Mouse (Mus musculus) stomach, postnatal 0 days (tissue): ENCODE measurements at regions not wholly inside any gene's neighbourhood (a gene's known extent, or its start where the extent isn't known, plus 50 kb on each side); places are given as distances from the start of the nearest gene placed in this dataset.

Experiments
- ATAC-seq: fragments of 200-750 bp; cut with Nextera tagmentation; 2 replicates; pipeline ENCODE4 v1.8.0; 2017; ENCODE audit not compliant: low FRiP score, low TSS enrichment
- DNase-seq: peaks from one replicate; pipeline ENCODE4 v3.0.0-alpha.2; 2016; ENCODE audit warnings: low spot score
- H3K27ac ChIP-seq: fragments of 300-500 bp; sonication (generic); replicated peaks from 2 replicates; pipeline ENCODE4 v1.5.1; 2014; ENCODE audit warnings: mild to moderate bottlenecking, control low read depth
- H3K27me3 ChIP-seq: fragments of 300-500 bp; sonication (generic); 2 replicates; pipeline ENCODE4 v1.6.1; 2014; ENCODE audit warnings: low read length; ENCODE audit not compliant: control insufficient read depth, insufficient read depth
- H3K36me3 ChIP-seq: fragments of 300-500 bp; sonication (generic); 2 replicates; pipeline ENCODE4 v1.6.1; 2014; ENCODE audit warnings: low read length, mixed read lengths; ENCODE audit not compliant: control insufficient read depth, insufficient read depth
- H3K4me1 ChIP-seq: fragments of 300-500 bp; sonication (generic); replicated peaks from 2 replicates; pipeline ENCODE4 v1.6.1; 2014; ENCODE audit warnings: antibody characterized with exemption; ENCODE audit not compliant: control insufficient read depth, insufficient read depth
- H3K4me2 ChIP-seq: fragments of 300-500 bp; sonication (generic); replicated peaks from 2 replicates; pipeline ENCODE4 v1.6.1; 2014; ENCODE audit warnings: low read depth, mild to moderate bottlenecking, control low read depth, moderate library complexity
- H3K4me3 ChIP-seq: fragments of 300-500 bp; sonication (generic); 2 replicates; pipeline ENCODE4 v1.5.1; 2014; ENCODE audit warnings: low read depth, low read length, control low read depth
- H3K9ac ChIP-seq: fragments of 300-500 bp; sonication (generic); 2 replicates; pipeline ENCODE4 v1.6.1; 2014; ENCODE audit warnings: mild to moderate bottlenecking, low read length, control low read depth, mixed read lengths
- H3K9me3 ChIP-seq: fragments of 300-500 bp; sonication (generic); 2 replicates; pipeline ENCODE4 v1.6.1; 2016; ENCODE audit warnings: low read length; ENCODE audit not compliant: control insufficient read depth
- CTCF ChIP-seq: IDR thresholded peaks from 2 replicates; pipeline ENCODE4 v1.5.1; 2016; ENCODE audit warnings: antibody characterized with exemption, low read depth, mild to moderate bottlenecking, moderate library complexity
- EP300 ChIP-seq: optimal IDR thresholded peaks from 2 replicates; pipeline ENCODE3; 2016; ENCODE audit warnings: antibody characterized with exemption
- WGBS: fragments of 180-500 bp; shearing (Covaris S2); extraction: QIAGEN DNeasy Blood & Tissue Kit; methylation state at CpG from one replicate; pipeline ENCODE4 v1.1.7; 2014; 5-methylcytosine and 5-hydroxymethylcytosine counted together

DNA sequence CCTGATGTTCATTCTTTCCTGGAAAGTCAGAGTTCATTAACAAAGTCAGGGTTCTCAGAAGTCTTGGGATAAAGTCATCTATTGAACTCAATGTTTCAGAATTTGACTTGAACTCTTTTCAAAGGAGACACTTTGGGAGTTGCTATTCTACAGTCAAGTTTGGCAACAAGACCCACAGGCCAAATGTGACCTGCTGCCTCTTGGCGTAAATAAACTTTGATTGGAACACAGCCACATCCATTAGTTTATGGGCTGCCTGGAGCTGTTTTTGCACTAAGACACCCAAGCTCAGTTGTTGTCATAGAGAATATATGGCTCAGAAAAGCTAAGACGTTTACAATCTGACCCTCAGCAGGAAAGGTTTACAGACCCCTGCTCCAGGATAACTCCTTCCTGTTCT lies 464.2 kb upstream of the Vstm2b start:
- Histone ChIP-seq H3K27me3 (no peaks in the 10 kb centered on the region), H3K4me2 (no peak overlapping the region), H3K36me3 (no peaks in the 10 kb centered on the region), H3K27ac (no peak overlapping the region), H3K9ac (no peak overlapping the region), H3K4me1 (no peaks in the 10 kb centered on the region), H3K4me3 (no peak overlapping the region), H3K9me3 (no peaks in the 10 kb centered on the region)
- no peak for DNase-seq
- no peak for TF ChIP-seq CTCF
- no peak for TF ChIP-seq EP300
- WGBS: 50% methylated on average over 2 of the region's 2 CpGs
- no peak for ATAC-seq

DNA sequence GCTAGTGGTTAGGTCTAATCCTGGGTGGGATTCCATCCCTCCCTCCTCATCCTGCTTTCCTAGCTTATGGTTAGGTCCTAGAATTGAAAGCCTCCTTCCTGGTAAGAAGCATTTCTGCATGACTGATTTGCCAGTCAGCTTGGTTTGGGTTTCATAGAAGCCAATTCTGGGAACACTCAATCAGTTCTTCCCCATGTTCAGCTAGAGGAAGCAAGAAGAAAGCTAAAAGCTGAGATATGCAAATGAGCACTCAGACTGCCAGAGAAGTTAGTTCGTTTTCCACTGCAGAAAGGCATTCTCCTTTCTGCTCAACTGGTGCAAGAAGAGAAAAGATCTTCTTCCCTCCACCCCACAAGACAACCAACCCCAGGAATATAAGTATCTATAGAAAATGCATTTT lies 457.0 kb upstream of the Vstm2b start:
- Histone ChIP-seq H3K27me3 (no peaks in the 10 kb centered on the region), H3K4me1 (no peaks in the 10 kb centered on the region), H3K27ac (no peak overlapping the region), H3K36me3 (no peaks in the 10 kb centered on the region), H3K4me2 (no peak overlapping the region), H3K4me3 (no peak overlapping the region), H3K9ac (no peak overlapping the region), H3K9me3 (no peaks in the 10 kb centered on the region)
- DNase-seq: no peak
- WGBS: 38% methylated on average over 1 of the region's 1 CpGs
- TF ChIP-seq EP300 (no peak), CTCF (no peak)
- ATAC-seq: no peak

GRCm38 (mm10) chr7:40441786-40442185 lies 456.3 kb upstream of the Vstm2b start:
- Histone ChIP-seq H3K4me3 (no peak overlapping the region), H3K36me3 (no peaks in the 10 kb centered on the region), H3K27ac (no peak overlapping the region), H3K4me1 (no peaks in the 10 kb centered on the region), H3K4me2 (no peak overlapping the region), H3K9me3 (no peaks in the 10 kb centered on the region), H3K27me3 (no peaks in the 10 kb centered on the region), H3K9ac (no peak overlapping the region)
- whole genome bisulfite sequencing: 75% methylated on average over 3 of the region's 3 CpGs
- TF ChIP-seq EP300 (no peak), CTCF (no peak)
- ATAC-seq (no peak), DNase-seq (no peak)

DNA sequence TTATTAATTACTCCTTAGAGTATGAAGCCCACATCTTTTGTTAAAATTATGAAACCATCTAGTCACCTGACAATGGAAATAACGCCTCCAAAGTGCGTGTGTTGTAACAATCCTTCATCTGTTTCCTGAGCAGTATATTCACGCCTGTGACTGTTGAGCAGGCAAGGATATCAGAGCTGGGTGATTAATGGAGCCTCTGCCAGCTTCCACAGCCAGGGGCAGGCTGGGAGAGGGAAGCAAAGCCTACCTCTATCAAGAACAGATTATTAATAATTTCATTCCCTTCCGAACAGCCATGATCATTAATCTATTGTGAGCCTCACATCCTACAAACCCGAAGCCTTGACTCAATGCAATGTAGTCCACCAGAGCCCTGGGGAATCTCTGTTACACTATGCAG lies 431.7 kb upstream of the Vstm2b start:
- Histone ChIP-seq H3K4me2 (no peak overlapping the region), H3K9me3 (no peaks in the 10 kb centered on the region), H3K27me3 (no peaks in the 10 kb centered on the region), H3K4me1 (no peaks in the 10 kb centered on the region), H3K4me3 (no peak overlapping the region), H3K9ac (no peak overlapping the region), H3K36me3 (no peaks in the 10 kb centered on the region), H3K27ac (no peak overlapping the region)
- WGBS: 66% methylated on average over 5 of the region's 5 CpGs
- ATAC-seq (no peak), DNase-seq (no peak)
- TF ChIP-seq EP300 (no peak), CTCF (no peak)

DNA sequence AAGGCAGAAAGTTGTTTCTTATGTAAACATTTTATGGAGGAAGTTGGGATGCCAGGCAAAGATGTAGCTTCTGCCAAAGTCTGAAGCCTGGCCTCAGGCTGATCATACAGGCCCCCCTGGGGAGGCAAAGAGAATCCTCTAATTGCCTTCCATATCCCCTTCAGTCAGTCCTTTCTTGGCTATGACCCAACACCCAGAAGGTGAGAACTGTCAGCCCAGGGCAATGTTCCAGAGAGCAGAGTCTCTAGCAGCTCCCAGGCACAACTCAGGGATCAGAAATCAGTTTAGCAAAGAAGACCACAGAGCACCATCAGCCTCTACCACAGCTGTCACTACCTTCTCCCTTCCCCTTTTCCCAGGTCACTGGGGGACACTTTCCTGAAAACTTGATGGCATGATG lies 410.9 kb upstream of the Vstm2b start:
- no peaks in the 10 kb centered on the region for H3K4me1 ChIP-seq
- H3K9ac ChIP-seq: no peak overlapping the region
- H3K27ac ChIP-seq: no peak overlapping the region
- no peaks in the 10 kb centered on the region for H3K9me3 ChIP-seq
- H3K4me2 ChIP-seq: no peak overlapping the region
- no peak overlapping the region for H3K4me3 ChIP-seq
- H3K27me3 ChIP-seq: no peaks in the 10 kb centered on the region
- no peak for DNase-seq
- H3K36me3 ChIP-seq: no peaks in the 10 kb centered on the region
- ATAC-seq: no peak
- TF ChIP-seq CTCF: no peak
- no peak for TF ChIP-seq EP300

GRCm38 (mm10) chr7:40522703-40523267 lies 375.3 kb upstream of the Vstm2b start:
- no peak overlapping the region for H3K4me3 ChIP-seq
- TF ChIP-seq EP300 (no peak), CTCF (no peak)

More at GRCm38 (mm10) chr7:40522703-40523267, 375.3 kb upstream of the Vstm2b start:
- no peaks in the 10 kb centered on the region for H3K36me3 ChIP-seq
- DNase-seq: no peak
- no peak for ATAC-seq
- 68% methylated on average over 7 of the region's 7 CpGs for WGBS
- H3K27ac ChIP-seq: no peak overlapping the region
- no peaks in the 10 kb centered on the region for H3K9me3 ChIP-seq
- H3K9ac ChIP-seq: no peak overlapping the region
- H3K27me3 ChIP-seq: no peaks in the 10 kb centered on the region
- no peak overlapping the region for H3K4me2 ChIP-seq
- H3K4me1 ChIP-seq: no peaks in the 10 kb centered on the region
